Mouse (Mus musculus) gonadal fat pad, adult 2 months (tissue): Measurements from ENCODE around the gene Acox1. TPM values are rescaled to one million over a fixed set of nuclear protein-coding genes. Genes with fewer than 3 reads are reported as not detected.

Experiments used
- DNase-seq: peaks from one replicate; pipeline ENCODE4 v3.0.0-alpha.2; 2012; ENCODE audit warnings: low read depth
- polyA plus RNA-seq: library from polyadenylated mRNA; depleted of rRNA; stranded (reverse); fragments of >200 nt; gene quantifications from 2 replicates; pipeline ENCODE4 v1.2.3, GENCODE M21; 2012; rRNA removed

Acox1 gene
- polyA plus RNA-seq, 1 experiment: 195 TPM

GRCm38 (mm10) chr11:116130488-116131205 is 68.2 kb downstream of the Acox1 start, which contains the start of gene Trim65:
TSS of gene Trim65 (minus strand) at chr11:116131128.
- no peak for DNase-seq

DNA sequence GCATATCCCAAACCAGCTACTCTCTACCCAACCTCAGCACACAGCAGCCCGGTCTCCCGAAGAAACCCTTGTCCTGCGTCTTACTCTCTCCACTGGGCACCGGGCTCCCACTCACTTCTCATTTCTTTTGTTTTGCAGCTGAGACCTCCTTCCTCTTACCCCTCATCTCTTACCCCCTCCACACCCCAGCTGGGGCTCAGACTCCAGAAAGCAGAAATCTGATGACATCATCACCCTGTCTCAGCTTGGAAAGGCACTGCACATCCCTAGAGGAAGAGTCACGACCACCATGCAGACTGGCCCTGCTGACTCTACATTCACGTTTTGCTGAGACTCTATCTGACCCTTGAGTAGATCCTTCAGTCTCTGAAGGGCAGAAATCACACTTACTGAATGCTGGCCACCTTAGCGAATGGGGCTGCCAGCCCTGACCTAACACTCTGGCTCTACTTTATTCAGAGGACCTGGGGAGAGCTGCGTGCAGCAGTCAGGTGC is 68.8 kb downstream of the Acox1 start:
- no peak for DNase-seq

DNA sequence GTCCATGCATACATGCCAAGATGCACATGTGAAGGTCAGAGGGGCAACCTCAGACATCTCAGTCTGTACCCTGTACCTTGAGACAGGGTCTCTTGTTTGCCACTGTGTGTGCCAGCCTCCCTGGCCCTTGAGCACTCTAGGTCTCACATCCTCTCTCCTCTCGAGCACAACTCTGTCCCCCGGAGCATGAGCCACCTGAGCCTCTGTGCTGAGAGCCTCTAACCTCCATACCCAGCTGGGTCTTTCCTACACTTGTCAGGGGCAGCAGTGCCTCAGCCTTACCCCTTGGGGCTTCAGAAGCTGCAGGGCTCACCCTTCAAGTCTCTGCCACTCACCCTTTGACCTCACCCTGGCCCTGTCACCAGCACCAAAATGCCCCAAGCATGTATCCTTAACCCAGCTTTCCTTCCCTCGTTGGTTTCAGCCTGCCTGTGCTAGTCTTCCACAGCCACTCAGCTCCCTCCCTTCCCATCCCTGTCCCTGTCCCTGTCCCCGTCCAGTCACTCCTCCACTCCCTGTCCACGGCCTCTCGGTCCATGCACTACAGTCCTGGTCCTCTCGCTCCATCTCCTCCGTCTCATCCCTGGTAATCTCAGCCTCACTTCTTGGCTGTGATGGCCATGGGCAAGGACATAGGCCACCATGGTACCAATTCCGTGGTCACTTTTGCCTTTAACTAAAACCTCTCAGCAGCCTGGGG is 69.6 kb downstream of the Acox1 start:
- DNase-seq: no peak

- no peak for DNase-seq
Observed at GRCm38 (mm10) chr11:116127986-116128385, 70.9 kb downstream of the Acox1 start.

- no peak for DNase-seq
Observed at GRCm38 (mm10) chr11:116127156-116127980, 71.5 kb downstream of the Acox1 start, which contains the start of gene Trim47. TSS of gene Trim47 (minus strand) at chr11:116127210.

DNA sequence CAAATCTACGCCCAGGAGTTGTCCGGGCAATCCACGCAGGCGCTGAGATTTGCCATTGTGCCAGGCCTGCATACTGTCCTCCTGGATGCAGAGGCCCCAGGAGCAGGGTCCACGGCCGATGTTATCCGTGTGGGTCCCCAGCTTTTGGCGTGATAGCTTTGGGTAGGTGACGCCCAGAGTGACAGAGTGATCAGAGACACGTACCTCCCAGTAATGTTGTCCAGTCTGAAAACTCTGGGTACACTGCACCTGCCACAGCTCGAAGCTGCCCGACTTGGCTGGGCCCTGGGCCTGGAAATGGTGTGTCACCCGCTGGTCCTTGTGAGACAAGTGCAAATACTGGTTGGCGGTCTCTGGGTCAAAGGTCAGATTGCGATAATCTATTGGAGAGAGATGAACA is 72.6 kb downstream of the Acox1 start:
- DNase-seq: no peak

Other genes with a start within 250 kb of the Acox1 start
- gene Itgb4, start 224.3 kb downstream of the Acox1 start, polyA plus RNA-seq: 9.3 and 11.0 TPM in 2 replicates
- gene Galk1, start 186.3 kb downstream of the Acox1 start, polyA plus RNA-seq: 46.9 and 47.3 TPM in 2 replicates
- gene H3f3b, start 171.1 kb downstream of the Acox1 start, polyA plus RNA-seq: 147 and 215 TPM in 2 replicates
- gene Unk, start 168.7 kb downstream of the Acox1 start, polyA plus RNA-seq: 30.2 and 35.0 TPM in 2 replicates
- 1.3 and 1.6 TPM in 2 replicates for gene Unc13d, start 121.1 kb downstream of the Acox1 start, polyA plus RNA-seq
- 180 and 211 TPM in 2 replicates for gene Wbp2, start 112.0 kb downstream of the Acox1 start, polyA plus RNA-seq
- gene Trim47, start 71.8 kb downstream of the Acox1 start, polyA plus RNA-seq: 35.0 and 38.8 TPM in 2 replicates
- gene Trim65, start 67.9 kb downstream of the Acox1 start, polyA plus RNA-seq: 8.5 and 8.8 TPM in 2 replicates
- 34.4 and 49.0 TPM in 2 replicates for gene Mrpl38, start 60.2 kb downstream of the Acox1 start, polyA plus RNA-seq
- 36.0 and 43.7 TPM in 2 replicates for gene Fbf1, start 30.9 kb downstream of the Acox1 start, polyA plus RNA-seq
- 49.9 and 51.0 TPM in 2 replicates for gene Ten1, start 190 bp downstream of the Acox1 start, polyA plus RNA-seq
- gene Evpl, start 39.0 kb upstream of the Acox1 start, polyA plus RNA-seq: 1.2 TPM in 2 replicates
- gene Srp68, start 75.2 kb upstream of the Acox1 start, polyA plus RNA-seq: 61.9 and 64.0 TPM in 2 replicates
- gene Galr2, start 81.9 kb upstream of the Acox1 start, polyA plus RNA-seq: 3.9 and 6.5 TPM in 2 replicates
- 41.6 and 44.1 TPM in 2 replicates for gene Exoc7, start 108.2 kb upstream of the Acox1 start, polyA plus RNA-seq
- 10.8 and 21.0 TPM in 2 replicates for gene Foxj1, start 136.4 kb upstream of the Acox1 start, polyA plus RNA-seq
- 12.5 and 16.1 TPM in 2 replicates for gene Rnf157, start 214.0 kb upstream of the Acox1 start, polyA plus RNA-seq
- gene Ubald2, start 235.0 kb upstream of the Acox1 start, polyA plus RNA-seq: 110 and 127 TPM in 2 replicates